Mouse (Mus musculus) erythroblast, embryonic 14.5 days (primary cell): ENCODE measurements around the gene Gltpd2.

Source experiments
- GATA1 ChIP-seq: IDR thresholded peaks from 2 replicates; pipeline ENCODE4 v1.6.1; 2012; ENCODE audit warnings: low read length, inconsistent platforms, mixed read lengths
- TAL1 ChIP-seq: IDR thresholded peaks from 3 replicates; pipeline ENCODE4 v1.6.1; 2012; ENCODE audit warnings: low read length, inconsistent platforms, mixed read lengths

GRCm38 (mm10) chr11:70557545-70557944 lies 38.5 kb downstream of the Gltpd2 start:
- no peak for TF ChIP-seq GATA1
- TF ChIP-seq TAL1 = no peak
